Mouse (Mus musculus): ENCODE results near the gene Aire.
"Not testable (repeated sequence)": the region's sequence is repeated elsewhere in the genome, so short reads cannot be mapped to it uniquely, and the experiment has no call there.

Gene Aire

GRCm38 (mm10) chr10:78049519-78050035 lies 6.2 kb upstream of the Aire start:
- DNase-seq (ENCODE audit: low read depth, low spot score), result no peak

- no peak for DNase-seq (ENCODE audit: low read depth, low spot score)
Measured at GRCm38 (mm10) chr10:78048061-78048730, 4.8 kb upstream of the Aire start.

GRCm38 (mm10) chr10:78046388-78046787 lies 3.0 kb upstream of the Aire start:
- DNase-seq (ENCODE audit: low read depth, low spot score), result no peak

GRCm38 (mm10) chr10:78044531-78044930 lies 1.1 kb upstream of the Aire start:
- no peak for DNase-seq (ENCODE audit: low read depth, low spot score)

- peak; percentile 21 for DNase-seq (ENCODE audit: low read depth, low spot score)
Measured at GRCm38 (mm10) chr10:78042697-78043405, 559 bp downstream of the Aire start.

- no peak for DNase-seq (ENCODE audit: low read depth, low spot score)
Measured at GRCm38 (mm10) chr10:78042096-78042495, 1.3 kb downstream of the Aire start.

- no peak for DNase-seq (ENCODE audit: low read depth, low spot score)
Measured at GRCm38 (mm10) chr10:78041647-78042046, 1.8 kb downstream of the Aire start, which contains the start of gene Dnmt3l. TSS of gene Dnmt3l (plus strand) at chr10:78041947.

- no peak for DNase-seq (ENCODE audit: low read depth, low spot score)
Measured at GRCm38 (mm10) chr10:78037139-78037538, 6.3 kb downstream of the Aire start.

GRCm38 (mm10) chr10:78031987-78032386 lies 11.4 kb downstream of the Aire start:
- DNase-seq (ENCODE audit: low read depth, low spot score), result no peak

- DNase-seq (ENCODE audit: low read depth, low spot score), result no peak
Measured at GRCm38 (mm10) chr10:78029080-78029479, 14.3 kb downstream of the Aire start.

- DNase-seq (ENCODE audit: low read depth, low spot score), result peak; percentile 68
Measured at GRCm38 (mm10) chr10:78028129-78028528, 15.3 kb downstream of the Aire start.

GRCm38 (mm10) chr10:78025453-78025852 lies 18.0 kb downstream of the Aire start:
- not testable (repeated sequence) for DNase-seq (ENCODE audit: low read depth, low spot score)

GRCm38 (mm10) chr10:78019984-78020383 lies 23.4 kb downstream of the Aire start:
- DNase-seq (ENCODE audit: low read depth, low spot score), result not testable (repeated sequence)

- DNase-seq (ENCODE audit: low read depth, low spot score), result no peak
Measured at GRCm38 (mm10) chr10:78019291-78019690, 24.1 kb downstream of the Aire start.

GRCm38 (mm10) chr10:78018797-78019203 lies 24.6 kb downstream of the Aire start:
- DNase-seq (ENCODE audit: low read depth, low spot score), result no peak

- no peak for DNase-seq (ENCODE audit: low read depth, low spot score)
Measured at GRCm38 (mm10) chr10:78016366-78016765, 27.0 kb downstream of the Aire start.

- no peak for DNase-seq (ENCODE audit: low read depth, low spot score)
Measured at GRCm38 (mm10) chr10:78015489-78015888, 27.9 kb downstream of the Aire start.

GRCm38 (mm10) chr10:78012661-78013495 lies 30.5 kb downstream of the Aire start:
- DNase-seq (ENCODE audit: low read depth, low spot score), result no peak

- not testable (repeated sequence) for DNase-seq (ENCODE audit: low read depth, low spot score)
Measured at GRCm38 (mm10) chr10:78011116-78011515, 32.3 kb downstream of the Aire start.

GRCm38 (mm10) chr10:78010335-78010734 lies 33.1 kb downstream of the Aire start:
- DNase-seq (ENCODE audit: low read depth, low spot score), result no peak

GRCm38 (mm10) chr10:78009945-78010293 lies 33.5 kb downstream of the Aire start, which contains the start of gene Pfkl:
TSS of gene Pfkl (minus strand) at chr10:78010083.
- no peak for DNase-seq (ENCODE audit: low read depth, low spot score)
